Mouse (Mus musculus) ZHBTc4 (cell line): ENCODE data around the gene Camta2.

Source experiments
- DNase-seq: peaks from one replicate; pipeline ENCODE4 v3.0.0-alpha.2; 2011; ENCODE audit warnings: low read depth, low spot score

Gene Camta2

GRCm38 (mm10) chr11:70664741-70665140 lies 23.2 kb downstream of the Camta2 start:
- no peak for DNase-seq

- no peak for DNase-seq
Measured at GRCm38 (mm10) chr11:70663957-70664356, 23.9 kb downstream of the Camta2 start.

GRCm38 (mm10) chr11:70663101-70663500 lies 24.8 kb downstream of the Camta2 start:
- DNase-seq = no peak

GRCm38 (mm10) chr11:70660571-70660970 lies 27.3 kb downstream of the Camta2 start:
- no peak for DNase-seq

- peak; percentile 39 for DNase-seq
Measured at GRCm38 (mm10) chr11:70658942-70659341, 29.0 kb downstream of the Camta2 start.

GRCm38 (mm10) chr11:70658521-70658920 lies 29.4 kb downstream of the Camta2 start:
- DNase-seq = no peak

- DNase-seq = no peak
Measured at GRCm38 (mm10) chr11:70657991-70658390, 29.9 kb downstream of the Camta2 start.

- DNase-seq = no peak
Measured at GRCm38 (mm10) chr11:70657573-70657972, 30.3 kb downstream of the Camta2 start.

GRCm38 (mm10) chr11:70656964-70657363 lies 30.9 kb downstream of the Camta2 start, which contains the start of gene Eno3:
Gene Eno3 (plus strand): TSS chr11:70657202.
- no peak for DNase-seq

- no peak for DNase-seq
Measured at GRCm38 (mm10) chr11:70656456-70656927, 31.4 kb downstream of the Camta2 start.

- DNase-seq = peak; percentile 80
Measured at GRCm38 (mm10) chr11:70655571-70656455, 32.1 kb downstream of the Camta2 start.

- peak; percentile 87 for DNase-seq
Measured at GRCm38 (mm10) chr11:70654923-70655570, 32.9 kb downstream of the Camta2 start.

GRCm38 (mm10) chr11:70654198-70654922 lies 33.5 kb downstream of the Camta2 start, which contains the start of gene Pfn1:
Gene Pfn1 (minus strand): TSS chr11:70654644.
- DNase-seq = peak; percentile 89

- DNase-seq = peak; percentile 84
Measured at GRCm38 (mm10) chr11:70653345-70654197, 34.3 kb downstream of the Camta2 start.

GRCm38 (mm10) chr11:70652884-70653344 lies 35.0 kb downstream of the Camta2 start:
- no peak for DNase-seq

GRCm38 (mm10) chr11:70652029-70652883 lies 35.6 kb downstream of the Camta2 start:
- DNase-seq = peak; percentile 40

GRCm38 (mm10) chr11:70651391-70651790 lies 36.5 kb downstream of the Camta2 start:
- DNase-seq = no peak

GRCm38 (mm10) chr11:70650322-70651175 lies 37.4 kb downstream of the Camta2 start:
- DNase-seq = no peak

GRCm38 (mm10) chr11:70649185-70649734 lies 38.6 kb downstream of the Camta2 start:
- DNase-seq = no peak
